Mouse (Mus musculus) liver, embryonic 12.5 days (tissue): Measurements from ENCODE around the gene Prg4. TPM values are rescaled to one million over a fixed set of nuclear protein-coding genes. Genes with fewer than 3 reads are reported as not detected.

Source experiments
- ATAC-seq: fragments of 200-750 bp; cut with Nextera tagmentation; 2 replicates; pipeline ENCODE4 v1.8.0; 2017; ENCODE audit warnings: moderate number of reproducible peaks, mild to moderate bottlenecking, moderate library complexity
- H3K27ac ChIP-seq: fragments of 300-500 bp; sonication (generic); 2 replicates; pipeline ENCODE4 v1.5.1; 2016; ENCODE audit warnings: mild to moderate bottlenecking
- H3K27me3 ChIP-seq: fragments of 300-500 bp; sonication (generic); replicated peaks from 2 replicates; pipeline ENCODE4 v1.6.1; 2016; ENCODE audit warnings: mild to moderate bottlenecking, moderate library complexity
- H3K36me3 ChIP-seq: fragments of 300-500 bp; sonication (generic); 2 replicates; pipeline ENCODE4 v1.6.1; 2016; ENCODE audit warnings: mild to moderate bottlenecking, moderate library complexity
- H3K4me1 ChIP-seq: fragments of 300-500 bp; sonication (generic); 2 replicates; pipeline ENCODE4 v1.6.1; 2016
- H3K4me2 ChIP-seq: fragments of 300-500 bp; sonication (generic); 2 replicates; pipeline ENCODE4 v1.6.1; 2016; ENCODE audit warnings: mild to moderate bottlenecking, moderate library complexity
- H3K4me3 ChIP-seq: fragments of 300-500 bp; sonication (generic); 2 replicates; pipeline ENCODE4 v1.5.1; 2016; ENCODE audit warnings: mild to moderate bottlenecking, moderate library complexity
- H3K9ac ChIP-seq: fragments of 300-500 bp; sonication (generic); 2 replicates; pipeline ENCODE4 v1.6.1; 2016; ENCODE audit warnings: mild to moderate bottlenecking, moderate library complexity
- H3K9me3 ChIP-seq: fragments of 300-500 bp; sonication (generic); replicated peaks from 2 replicates; pipeline ENCODE4 v1.6.1; 2016; ENCODE audit warnings: mild to moderate bottlenecking, moderate library complexity
- WGBS: fragments of 180-500 bp; shearing (Covaris S2); methylation state at CpG from one replicate; pipeline ENCODE4 v1.1.7; 2016; ENCODE audit not compliant: insufficient replicate concordance; 5-methylcytosine and 5-hydroxymethylcytosine counted together
- polyA plus RNA-seq: library from polyadenylated mRNA; unstranded; fragments of >200 nt; fragmentation: Nextera tagmentation; extraction: Ambion mirVana; gene quantifications from 2 replicates; pipeline ENCODE4 v1.2.1, GENCODE M21; 2016

The Prg4 gene
- polyA plus RNA-seq, 1 experiment from 2014 or later = 0.39 TPM

GRCm38 (mm10) chr1:150463068-150463467 is 2.9 kb downstream of the Prg4 start:
- 64% methylated on average over 5 of the region's 5 CpGs for WGBS
- Histone ChIP-seq H3K27ac (no peak overlapping the region), H3K9me3 (no peaks in the 10 kb centered on the region), H3K9ac (no peak overlapping the region), H3K4me3 (no peak overlapping the region), H3K36me3 (no peaks in the 10 kb centered on the region), H3K4me2 (no peak overlapping the region), H3K27me3 (no peaks in the 10 kb centered on the region), H3K4me1 (peaks cover 9% of the 10 kb centered on the region)
- no peak for ATAC-seq

GRCm38 (mm10) chr1:150460595-150460994 is 5.4 kb downstream of the Prg4 start:
- peaks cover 9% of the 10 kb centered on the region for H3K4me1 ChIP-seq
- H3K9ac ChIP-seq = no peak overlapping the region
- H3K4me2 ChIP-seq = no peak overlapping the region
- ATAC-seq = no peak
- H3K4me3 ChIP-seq = no peak overlapping the region
- H3K9me3 ChIP-seq = no peaks in the 10 kb centered on the region
- H3K36me3 ChIP-seq = no peaks in the 10 kb centered on the region
- 63% methylated on average over 7 of the region's 7 CpGs for WGBS
- no peaks in the 10 kb centered on the region for H3K27me3 ChIP-seq
- no peak overlapping the region for H3K27ac ChIP-seq

GRCm38 (mm10) chr1:150459599-150459998 is 6.4 kb downstream of the Prg4 start:
- Histone ChIP-seq H3K4me3 (no peak overlapping the region), H3K36me3 (no peaks in the 10 kb centered on the region), H3K9ac (no peak overlapping the region), H3K27ac (no peak overlapping the region), H3K4me1 (peaks cover 9% of the 10 kb centered on the region), H3K27me3 (no peaks in the 10 kb centered on the region), H3K9me3 (no peaks in the 10 kb centered on the region), H3K4me2 (no peak overlapping the region)
- no peak for ATAC-seq
- WGBS = 20% methylated on average over 3 of the region's 3 CpGs

- Histone ChIP-seq H3K9ac (no peak overlapping the region), H3K27ac (no peak overlapping the region), H3K36me3 (no peaks in the 10 kb centered on the region), H3K9me3 (no peaks in the 10 kb centered on the region), H3K4me2 (no peak overlapping the region), H3K4me1 (peaks cover 9% of the 10 kb centered on the region), H3K4me3 (no peak overlapping the region), H3K27me3 (no peaks in the 10 kb centered on the region)
- no peak for ATAC-seq
- WGBS = 24% methylated on average over 5 of the region's 5 CpGs
These were observed 7.0 kb downstream of the Prg4 start for GRCm38 (mm10) chr1:150458977-150459376.

DNA sequence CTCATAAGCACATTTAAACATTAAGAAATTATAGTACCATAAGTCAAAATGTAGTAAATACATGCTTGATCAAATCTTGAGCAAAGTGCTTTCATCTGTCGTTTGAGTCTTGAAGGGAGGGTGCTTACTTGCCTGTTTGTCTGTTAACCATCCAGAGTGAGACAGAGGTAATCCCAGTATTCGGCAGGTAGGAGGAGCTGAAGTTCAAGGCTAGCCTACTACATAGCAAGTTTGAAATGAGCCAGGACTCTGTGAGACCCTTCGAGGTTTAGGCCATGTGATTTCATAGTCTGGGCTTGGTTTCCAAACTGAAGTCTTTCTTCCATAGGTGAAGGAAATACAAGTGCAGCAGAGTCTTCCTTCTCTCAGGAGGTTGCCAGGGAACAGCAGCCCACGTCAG is 24.2 kb downstream of the Prg4 start:
- 79% methylated on average over 4 of the region's 4 CpGs for WGBS

GRCm38 (mm10) chr1:150438641-150439040 is 27.3 kb downstream of the Prg4 start:
- Histone ChIP-seq H3K27ac (no peak overlapping the region), H3K4me3 (no peak overlapping the region), H3K4me2 (no peak overlapping the region), H3K36me3 (peaks cover 83% of the 10 kb centered on the region), H3K4me1 (no peaks in the 10 kb centered on the region), H3K9me3 (no peaks in the 10 kb centered on the region), H3K27me3 (no peaks in the 10 kb centered on the region), H3K9ac (no peak overlapping the region)
- no peak for ATAC-seq
- WGBS = 84% methylated on average over 3 of the region's 3 CpGs

More for the DNA sequence above, 24.2 kb downstream of the Prg4 start:
- Histone ChIP-seq H3K36me3 (peaks cover 84% of the 10 kb centered on the region), H3K27me3 (no peaks in the 10 kb centered on the region), H3K4me1 (no peaks in the 10 kb centered on the region), H3K9ac (no peak overlapping the region), H3K27ac (no peak overlapping the region), H3K4me2 (no peak overlapping the region), H3K4me3 (no peak overlapping the region), H3K9me3 (no peaks in the 10 kb centered on the region)
- no peak for ATAC-seq

DNA sequence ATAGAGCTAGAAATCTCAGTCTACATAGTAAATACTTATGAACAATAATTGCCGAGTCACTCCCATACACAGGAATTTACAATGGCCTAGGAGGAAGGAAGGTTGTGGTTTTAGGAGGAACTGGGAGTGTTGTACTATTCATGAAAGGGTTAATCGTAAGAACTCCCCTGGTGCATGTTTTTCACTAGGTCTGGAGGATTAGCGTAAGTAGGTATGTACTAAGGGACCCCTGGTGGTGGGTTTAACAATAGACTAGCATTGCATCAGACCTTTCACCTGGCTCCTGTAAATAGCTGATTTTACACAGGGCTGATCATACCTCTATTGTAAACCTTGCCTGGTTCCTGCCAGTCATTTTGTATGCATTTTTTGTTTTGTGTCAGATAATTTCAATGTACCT is 39.7 kb downstream of the Prg4 start:
- 68% methylated on average over 3 of the region's 3 CpGs for WGBS
- no peaks in the 10 kb centered on the region for H3K27me3 ChIP-seq
- H3K27ac ChIP-seq = no peak overlapping the region
- H3K4me2 ChIP-seq = no peak overlapping the region
- ATAC-seq = no peak
- H3K9ac ChIP-seq = no peak overlapping the region
- peaks cover 92% of the 10 kb centered on the region for H3K36me3 ChIP-seq
- H3K4me3 ChIP-seq = no peak overlapping the region
- no peaks in the 10 kb centered on the region for H3K9me3 ChIP-seq
- no peaks in the 10 kb centered on the region for H3K4me1 ChIP-seq

DNA sequence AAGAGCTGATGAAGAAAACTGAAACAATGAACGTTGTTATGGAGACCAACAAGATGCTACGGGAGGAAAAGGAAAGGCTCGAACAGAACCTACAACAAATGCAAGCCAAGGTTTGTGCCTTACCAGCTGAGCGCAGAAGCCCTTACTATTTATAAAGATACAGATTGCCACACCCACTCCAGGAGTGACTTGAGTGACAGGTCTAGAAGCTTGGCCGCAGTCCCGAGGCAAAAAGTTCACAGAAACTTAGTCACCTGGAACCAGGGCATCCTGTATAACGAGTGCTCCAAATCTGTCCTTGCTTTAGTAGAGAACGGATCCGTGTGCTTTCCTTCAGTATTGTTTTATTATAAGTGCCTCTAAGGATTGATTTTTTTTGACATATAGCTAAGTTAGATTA is 40.3 kb downstream of the Prg4 start:
- Histone ChIP-seq H3K4me2 (no peak overlapping the region), H3K36me3 (peaks cover 89% of the 10 kb centered on the region), H3K27ac (no peak overlapping the region), H3K4me3 (no peak overlapping the region), H3K9me3 (no peaks in the 10 kb centered on the region), H3K27me3 (no peaks in the 10 kb centered on the region), H3K9ac (no peak overlapping the region), H3K4me1 (no peaks in the 10 kb centered on the region)
- ATAC-seq = no peak
- 86% methylated on average over 9 of the region's 9 CpGs for WGBS

DNA sequence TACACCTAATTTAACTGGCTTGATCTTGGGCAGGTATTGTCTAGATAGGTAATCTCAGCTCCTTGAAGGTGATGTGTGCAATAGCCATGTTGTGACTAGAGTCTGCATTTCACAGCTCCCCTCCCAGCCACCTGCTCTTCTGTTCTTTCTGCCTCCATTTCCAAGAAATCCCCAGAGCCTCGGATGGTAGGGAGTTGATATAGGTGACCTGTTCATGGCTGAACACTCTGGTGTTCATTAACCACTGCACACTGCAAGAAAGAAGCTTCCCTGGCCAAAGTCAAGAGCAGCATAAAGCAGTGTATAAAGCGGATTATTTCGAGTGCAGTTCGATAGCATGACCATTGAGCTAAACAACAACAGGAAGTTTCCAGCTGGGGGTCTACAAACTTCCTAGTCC is 47.5 kb downstream of the Prg4 start:
- Histone ChIP-seq H3K36me3 (peaks cover 83% of the 10 kb centered on the region), H3K9ac (no peak overlapping the region), H3K9me3 (no peaks in the 10 kb centered on the region), H3K27ac (no peak overlapping the region), H3K27me3 (no peaks in the 10 kb centered on the region), H3K4me2 (no peak overlapping the region), H3K4me3 (no peak overlapping the region), H3K4me1 (no peaks in the 10 kb centered on the region)
- WGBS = 90% methylated on average over 4 of the region's 4 CpGs
- no peak for ATAC-seq

- WGBS = 85% methylated on average over 3 of the region's 3 CpGs
- Histone ChIP-seq H3K36me3 (peaks cover 83% of the 10 kb centered on the region), H3K4me1 (no peaks in the 10 kb centered on the region), H3K27me3 (no peaks in the 10 kb centered on the region), H3K9me3 (no peaks in the 10 kb centered on the region), H3K9ac (no peak overlapping the region), H3K27ac (no peak overlapping the region), H3K4me2 (no peak overlapping the region), H3K4me3 (no peak overlapping the region)
- ATAC-seq = no peak
These were observed 50.0 kb downstream of the Prg4 start for GRCm38 (mm10) chr1:150416006-150416405.

GRCm38 (mm10) chr1:150409996-150410395 is 56.0 kb downstream of the Prg4 start:
- Histone ChIP-seq H3K27me3 (no peaks in the 10 kb centered on the region), H3K36me3 (peaks cover 90% of the 10 kb centered on the region), H3K9me3 (no peaks in the 10 kb centered on the region), H3K27ac (no peak overlapping the region), H3K9ac (no peak overlapping the region), H3K4me2 (no peak overlapping the region), H3K4me3 (no peak overlapping the region), H3K4me1 (no peaks in the 10 kb centered on the region)
- 93% methylated on average over 6 of the region's 6 CpGs for WGBS
- no peak for ATAC-seq

GRCm38 (mm10) chr1:150407285-150407684 is 58.7 kb downstream of the Prg4 start:
- Histone ChIP-seq H3K9ac (no peak overlapping the region), H3K4me2 (no peak overlapping the region), H3K36me3 (peaks cover 86% of the 10 kb centered on the region), H3K27ac (no peak overlapping the region), H3K4me1 (no peaks in the 10 kb centered on the region), H3K9me3 (no peaks in the 10 kb centered on the region), H3K27me3 (no peaks in the 10 kb centered on the region), H3K4me3 (no peak overlapping the region)
- WGBS = 84% methylated on average over 9 of the region's 9 CpGs
- ATAC-seq = no peak

GRCm38 (mm10) chr1:150404555-150404954 is 61.4 kb downstream of the Prg4 start:
- Histone ChIP-seq H3K9me3 (no peaks in the 10 kb centered on the region), H3K4me3 (no peak overlapping the region), H3K27ac (no peak overlapping the region), H3K4me2 (no peak overlapping the region), H3K4me1 (no peaks in the 10 kb centered on the region), H3K9ac (no peak overlapping the region), H3K36me3 (peaks cover 79% of the 10 kb centered on the region), H3K27me3 (no peaks in the 10 kb centered on the region)
- 88% methylated on average over 3 of the region's 3 CpGs for WGBS
- ATAC-seq = no peak
